7 mouse cellular contexts compared by ENCODE assay signal in the genomic region with DNA sequence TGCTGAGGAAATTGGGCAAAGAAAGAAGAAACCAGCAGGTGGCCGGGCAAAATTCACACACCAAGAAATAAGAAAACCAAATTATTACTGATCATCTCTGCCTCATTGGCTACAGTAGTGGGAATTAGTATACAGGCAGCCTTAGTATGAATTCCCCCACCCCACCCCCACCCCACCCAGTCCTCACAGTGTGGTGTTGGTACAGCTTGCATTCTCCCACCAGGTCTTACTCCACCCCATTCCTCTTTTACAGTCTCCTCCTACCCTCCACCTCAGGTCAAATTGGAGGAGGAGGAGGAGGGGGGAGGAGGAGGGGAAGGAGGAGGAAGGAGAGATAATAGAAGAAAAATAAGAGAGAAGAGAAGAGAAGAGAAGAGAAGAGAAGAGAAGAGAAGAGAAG. TPM values are rescaled to one million over a fixed set of nuclear protein-coding genes. Genes with fewer than 3 reads are reported as not detected.
A peak's percentile ranks its signal among the peaks of the same experiment; 100 is the strongest.
DNase-seq lines count a peak whose midpoint lies in the region; ATAC-seq and TF ChIP-seq lines count a peak whose summit lies in the region.

No protein-coding gene starts in this region.

- peaks cover 7% of the 10 kb centered on the region; the same call in 1 of the 2 replicates for H3K36me3 ChIP-seq in kidney, postnatal 0 days (ENCODE audit: insufficient read depth, low read length)
- H3K36me3 ChIP-seq in embryonic facial prominence, embryonic 15.5 days = no peaks in the 10 kb centered on the region
- no peaks in the 10 kb centered on the region for H3K36me3 ChIP-seq in intestine, embryonic 16.5 days (ENCODE audit: control insufficient read depth, insufficient read depth, low read length)
- peaks cover 20% of the 10 kb centered on the region for H3K36me3 ChIP-seq in stomach, embryonic 14.5 days (ENCODE audit: control insufficient read depth, insufficient read depth, low read length)

- H3K4me3 ChIP-seq in kidney, postnatal 0 days (replicated peaks; ENCODE audit: low read depth, low read length) = peak overlapping the region; percentile 82
- peak overlapping the region; percentile 63 for H3K4me3 ChIP-seq in embryonic facial prominence, embryonic 15.5 days (replicated peaks)
- H3K4me3 ChIP-seq in intestine, embryonic 16.5 days (ENCODE audit: low read length) = peak overlapping the region; percentile 11; the same call in 1 of the 2 replicates
- H3K4me3 ChIP-seq in stomach, embryonic 14.5 days (ENCODE audit: low read depth, low read length) = peak overlapping the region; percentile 83

- H3K4me1 ChIP-seq in kidney, postnatal 0 days (replicated peaks; ENCODE audit: insufficient read depth, low read length) = peaks cover 3% of the 10 kb centered on the region; the same call in 1 of the 2 replicates
- H3K4me1 ChIP-seq in embryonic facial prominence, embryonic 15.5 days = peaks cover 27% of the 10 kb centered on the region
- 0 out of 2 replicates have a peak, but pooled peaks cover 4% of the 10 kb centered on the region for H3K4me1 ChIP-seq in intestine, embryonic 16.5 days (ENCODE audit: control insufficient read depth, insufficient read depth, low read length)
- peaks cover 18% of the 10 kb centered on the region for H3K4me1 ChIP-seq in stomach, embryonic 14.5 days (ENCODE audit: control insufficient read depth, insufficient read depth, low read length)

- H3K9ac ChIP-seq in kidney, postnatal 0 days (ENCODE audit: low read depth, low read length) = peak overlapping the region; percentile 49; the same call in 1 of the 2 replicates
- H3K9ac ChIP-seq in embryonic facial prominence, embryonic 15.5 days = no peak overlapping the region
- H3K9ac ChIP-seq in intestine, embryonic 16.5 days (ENCODE audit: low read depth, low read length) = 0 out of 2 replicates have a peak overlapping the region, but pooled peaks have one; percentile 29
- peak overlapping the region; percentile 98; the same call in 1 of the 2 replicates for H3K9ac ChIP-seq in stomach, embryonic 14.5 days (replicated peaks; ENCODE audit: low read depth, low read length)

- no peaks in the 10 kb centered on the region for H3K9me3 ChIP-seq in kidney, postnatal 0 days (replicated peaks; ENCODE audit: low read length)
- no peaks in the 10 kb centered on the region for H3K9me3 ChIP-seq in embryonic facial prominence, embryonic 15.5 days (replicated peaks)
- H3K9me3 ChIP-seq in intestine, embryonic 16.5 days (ENCODE audit: control insufficient read depth, low read length) = no peaks in the 10 kb centered on the region
- no peaks in the 10 kb centered on the region for H3K9me3 ChIP-seq in stomach, embryonic 14.5 days (ENCODE audit: control insufficient read depth, low read depth, low read length)

- peak overlapping the region; percentile 79 for H3K4me2 ChIP-seq in kidney, postnatal 0 days (ENCODE audit: low read length)
- H3K4me2 ChIP-seq in embryonic facial prominence, embryonic 15.5 days (replicated peaks) = no peak overlapping the region; the same call in 1 of the 2 replicates
- peak overlapping the region; percentile 74 for H3K4me2 ChIP-seq in intestine, embryonic 16.5 days (ENCODE audit: low read depth, low read length)
- peak overlapping the region; percentile 71 for H3K4me2 ChIP-seq in stomach, embryonic 14.5 days (replicated peaks; ENCODE audit: low read depth, low read length)

- TF ChIP-seq CTCF in kidney, postnatal 0 days (IDR thresholded peaks at IDR 0.05; ENCODE audit: low read depth) = no peak

- ATAC-seq in kidney, postnatal 0 days (replicated peaks; ENCODE audit: low FRiP score, low read depth) = 0 out of 2 replicates have a peak, but pooled peaks have one; percentile 36
- peak; percentile 53; the same call in 1 of the 2 replicates for ATAC-seq in embryonic facial prominence, embryonic 15.5 days (ENCODE audit: insufficient number of reproducible peaks, low FRiP score, low TSS enrichment, low read depth)
- ATAC-seq in intestine, embryonic 16.5 days = 0 out of 2 replicates have a peak, but pooled peaks have one; percentile 28
- ATAC-seq in stomach, embryonic 14.5 days (ENCODE audit: insufficient number of reproducible peaks, insufficient read depth, low FRiP score, low read depth) = no peak

- H3K27ac ChIP-seq in kidney, postnatal 0 days = peak overlapping the region; percentile 93; the same call in 1 of the 2 replicates
- H3K27ac ChIP-seq in embryonic facial prominence, embryonic 15.5 days (replicated peaks) = no peak overlapping the region
- no peak overlapping the region for H3K27ac ChIP-seq in intestine, embryonic 16.5 days (ENCODE audit: low read length)
- H3K27ac ChIP-seq in stomach, embryonic 14.5 days (ENCODE audit: low read length) = peak overlapping the region; percentile 100; the same call in 1 of the 2 replicates

- WGBS in kidney, postnatal 0 days = 20% methylated on average over 1 of the region's 1 CpGs
- 64% methylated on average over 1 of the region's 1 CpGs for WGBS in embryonic facial prominence, embryonic 15.5 days
- 53% methylated on average over 1 of the region's 1 CpGs for WGBS in intestine, embryonic 16.5 days
- WGBS in stomach, embryonic 14.5 days = 33% methylated on average over 1 of the region's 1 CpGs

- DNase-seq in kidney, postnatal 0 days (ENCODE audit: low spot score) = peak; percentile 58
- DNase-seq in kidney, postnatal 25 days = no peak
- no peak for DNase-seq in urinary bladder, adult 2 months (ENCODE audit: low spot score)
- no peak for DNase-seq in left cerebral cortex, adult 9 months (ENCODE audit: low spot score in 2 of 2)

- H3K27me3 ChIP-seq in kidney, postnatal 0 days (ENCODE audit: insufficient read depth, low read length) = no peaks in the 10 kb centered on the region
- H3K27me3 ChIP-seq in embryonic facial prominence, embryonic 15.5 days = peaks cover 9% of the 10 kb centered on the region; the same call in 1 of the 2 replicates
- H3K27me3 ChIP-seq in intestine, embryonic 16.5 days (replicated peaks; ENCODE audit: control insufficient read depth, insufficient read depth, low read length) = peaks cover 6% of the 10 kb centered on the region; the same call in 1 of the 2 replicates
- no peaks in the 10 kb centered on the region for H3K27me3 ChIP-seq in stomach, embryonic 14.5 days (ENCODE audit: control insufficient read depth, insufficient read depth, low read length)

RNA-seq across cellular contexts. Expression of a gene that starts 6.0 kb away (rescaled TPM):
- polyA plus RNA-seq in kidney, postnatal 0 days (2015; fragmentation: Nextera tagmentation; extraction: Ambion mirVana) = 52.8 and 60.4 TPM in 2 replicates
- polyA plus RNA-seq in embryonic facial prominence, embryonic 15.5 days (2015; fragmentation: Nextera tagmentation; extraction: Ambion mirVana) = 33.4 and 36.4 TPM in 2 replicates
- polyA plus RNA-seq in intestine, embryonic 16.5 days (2015; fragmentation: Nextera tagmentation; extraction: Ambion mirVana) = 25.7 and 26.8 TPM in 2 replicates
- 85.0 and 86.3 TPM in 2 replicates for polyA plus RNA-seq in stomach, embryonic 14.5 days (2014; fragmentation: Nextera tagmentation; extraction: Ambion mirVana)
- 40.7 and 60.6 TPM in 2 replicates for polyA plus RNA-seq in urinary bladder, adult 2 months (2012; rRNA removed)

Comparison
In these comparisons a context has a peak if more than half of its experiments do, and no peak if none do; other contexts are left out.
1. H3K27ac ChIP-seq: peak in kidney, postnatal 0 days (single experiment) and stomach, embryonic 14.5 days (single experiment); none in embryonic facial prominence, embryonic 15.5 days (single experiment) and intestine, embryonic 16.5 days (single experiment).
2. H3K4me3 ChIP-seq: peak in every context shown above with its lines; median percentile 83 in stomach, embryonic 14.5 days; 82 in kidney, postnatal 0 days; 63 in embryonic facial prominence, embryonic 15.5 days; 11 in intestine, embryonic 16.5 days.